Mouse (Mus musculus) retina, embryonic 14.5 days (tissue): ENCODE measurements around the gene Fgf7.

Experiments used
- DNase-seq: peaks from one replicate; pipeline ENCODE4 v3.0.0-alpha.2; 2015; ENCODE audit warnings: low spot score

Fgf7 gene

DNA sequence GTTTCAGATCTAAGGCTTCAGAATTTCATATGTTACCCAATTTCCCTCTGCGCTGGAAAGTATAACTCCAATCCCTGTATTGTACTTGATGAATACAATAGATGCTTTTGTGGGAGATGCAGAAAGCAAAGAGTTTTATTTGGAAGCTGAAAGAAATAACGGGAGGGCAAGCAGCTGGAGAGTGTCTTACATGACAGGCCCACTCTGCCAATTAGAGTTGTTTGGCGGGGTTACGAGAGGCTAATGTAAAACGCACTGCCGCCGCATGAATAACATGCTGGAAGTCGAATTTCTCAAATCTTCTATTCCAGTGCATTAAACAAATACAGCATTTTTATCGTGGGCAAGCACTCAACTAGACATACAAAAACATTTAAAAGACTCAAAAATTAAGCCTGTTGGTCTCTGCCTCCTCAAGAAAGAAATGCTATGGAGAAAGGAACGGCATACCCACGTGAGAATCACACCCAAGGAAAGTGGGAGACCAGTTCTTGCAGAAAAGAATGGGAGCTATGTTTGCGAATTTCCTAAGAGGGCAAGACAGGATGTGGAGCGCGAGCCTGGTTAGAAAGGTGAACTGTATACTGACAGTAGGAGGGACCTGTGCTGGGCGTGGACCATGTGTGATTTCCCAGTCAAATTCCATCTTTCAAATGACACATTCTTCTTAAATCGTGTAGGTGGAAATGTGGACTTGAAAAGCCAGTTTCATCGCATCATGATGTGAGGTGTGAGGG, 26.7 kb downstream of the Fgf7 start:
- DNase-seq: no peak

GRCm38 (mm10) chr2:126062876-126063275, 28.4 kb downstream of the Fgf7 start:
- DNase-seq: no peak

- no peak for DNase-seq
These were observed 30.4 kb downstream of the Fgf7 start for GRCm38 (mm10) chr2:126064814-126065213.

DNA sequence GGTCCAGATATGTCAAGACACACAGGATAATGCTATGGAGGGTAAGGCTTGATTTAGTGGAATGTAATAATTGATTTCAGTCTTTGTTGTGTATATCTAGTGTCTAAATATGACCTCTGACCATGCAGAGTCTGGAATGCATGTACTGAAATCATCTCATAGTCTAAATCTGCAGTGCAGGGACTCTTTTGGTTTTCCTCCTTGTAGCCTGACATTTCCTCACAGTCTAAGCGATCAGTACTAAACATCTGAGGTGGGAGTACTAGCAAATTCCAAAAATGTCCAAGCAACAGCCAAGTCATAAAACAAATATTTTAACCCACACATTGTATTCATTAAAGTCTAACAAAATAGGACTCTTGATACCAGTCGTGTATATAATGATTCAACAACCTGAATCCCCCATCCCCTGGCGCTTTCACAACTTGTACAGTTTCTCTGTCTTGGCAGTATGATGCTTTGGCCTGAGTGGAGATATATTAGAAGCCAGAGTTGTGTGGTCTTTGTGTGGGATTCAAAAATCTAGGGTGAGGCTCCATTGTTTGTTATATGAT, 30.9 kb downstream of the Fgf7 start:
- DNase-seq: no peak

DNA sequence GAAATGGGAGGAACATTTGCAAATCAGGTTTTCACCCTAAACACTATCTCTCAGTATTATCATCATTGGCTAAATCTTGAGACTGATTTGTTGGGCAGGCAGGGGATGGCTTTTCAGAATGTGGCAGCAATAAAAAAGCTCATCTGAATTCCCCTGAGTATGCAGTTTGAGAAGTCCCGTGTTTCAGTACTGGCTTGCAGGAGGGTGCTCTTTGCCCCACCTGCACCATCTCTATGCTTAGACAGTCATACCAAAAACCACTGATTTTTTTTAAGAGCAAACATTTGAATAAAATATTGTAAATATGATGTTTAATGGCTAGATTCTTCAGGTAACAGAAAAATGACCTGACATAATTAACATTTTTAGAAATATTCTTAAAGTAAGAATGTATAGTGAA, 35.3 kb downstream of the Fgf7 start:
- no peak for DNase-seq

DNA sequence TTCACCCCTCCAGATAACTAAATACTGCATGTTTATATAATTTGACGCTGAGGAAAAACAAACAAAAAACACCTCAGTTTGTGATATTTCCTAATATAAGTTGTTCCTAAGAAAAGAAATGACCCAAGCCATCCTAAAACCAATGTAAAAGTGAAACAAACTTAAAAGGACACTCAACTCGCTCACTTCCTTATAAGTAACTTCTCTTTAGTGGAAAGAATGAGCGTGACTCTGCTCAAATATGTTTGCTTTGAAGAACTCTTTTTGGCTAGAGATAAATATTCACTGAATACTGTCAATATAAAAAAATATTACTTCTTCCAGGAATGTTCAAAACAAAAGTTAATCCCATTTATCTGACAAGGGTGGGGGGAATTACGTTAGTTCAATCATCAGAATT, 39.3 kb downstream of the Fgf7 start:
- DNase-seq: no peak

DNA sequence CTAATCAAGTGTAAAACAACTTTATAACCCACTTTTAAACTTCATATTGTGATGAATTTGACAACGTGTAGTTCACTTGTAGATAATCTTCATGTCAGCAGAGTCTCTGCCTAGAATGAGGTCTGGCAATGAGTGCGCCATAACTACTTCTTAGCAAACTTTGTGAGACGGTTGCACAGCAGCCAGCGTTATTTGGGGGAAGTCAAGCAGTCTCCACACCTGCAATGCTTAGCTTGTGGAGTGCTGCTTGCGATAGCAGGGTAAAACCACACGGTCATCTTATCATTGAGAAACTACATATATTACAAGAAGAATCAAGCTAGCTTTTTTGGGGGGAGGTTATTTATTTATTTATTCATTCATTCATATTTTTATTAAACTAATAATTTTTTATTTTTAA, 42.0 kb downstream of the Fgf7 start:
- DNase-seq: no peak

DNA sequence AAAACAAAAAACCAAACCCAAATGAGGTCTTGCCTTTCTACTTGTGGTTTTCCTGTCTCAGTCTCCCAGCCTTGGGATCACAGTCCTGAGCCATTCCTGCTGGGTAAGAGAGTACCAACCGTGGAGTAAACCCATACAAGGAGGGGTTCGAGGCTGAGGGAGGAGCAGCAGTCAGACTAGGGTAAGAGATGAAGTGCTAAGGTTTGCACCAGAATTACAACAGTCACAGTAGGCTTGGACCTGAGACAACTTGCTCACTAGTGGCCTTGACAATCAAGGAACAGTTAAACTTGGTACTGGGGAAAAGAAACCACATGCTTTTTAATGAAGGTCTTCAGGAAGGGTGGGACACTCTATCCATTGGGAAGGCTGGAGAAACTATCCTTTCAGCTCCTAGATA, 44.6 kb downstream of the Fgf7 start:
- no peak for DNase-seq

DNA sequence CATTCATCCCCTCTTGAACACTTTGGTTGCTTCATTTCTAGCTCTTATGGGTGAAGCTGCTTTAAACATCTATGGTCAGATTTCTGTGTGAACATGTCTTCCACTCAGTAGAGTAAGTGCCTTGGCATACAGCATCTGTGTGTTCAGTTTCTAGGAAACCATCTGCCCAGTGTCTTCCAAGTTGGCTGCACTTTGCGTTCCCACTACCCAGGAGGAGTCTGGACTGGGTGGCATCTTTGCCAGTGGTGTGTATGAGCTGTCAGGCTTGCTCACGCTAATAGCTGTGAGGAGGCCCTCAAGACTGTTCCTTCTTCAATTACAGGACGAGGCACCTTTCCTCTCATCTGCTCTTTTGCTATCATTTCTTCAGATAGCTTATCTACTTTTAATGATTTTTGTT, 49.9 kb downstream of the Fgf7 start:
- DNase-seq: no peak

- DNase-seq: no peak
These were observed 51.7 kb downstream of the Fgf7 start for GRCm38 (mm10) chr2:126086187-126086586.

GRCm38 (mm10) chr2:126090432-126090831, 56.0 kb downstream of the Fgf7 start:
- no peak for DNase-seq

DNA sequence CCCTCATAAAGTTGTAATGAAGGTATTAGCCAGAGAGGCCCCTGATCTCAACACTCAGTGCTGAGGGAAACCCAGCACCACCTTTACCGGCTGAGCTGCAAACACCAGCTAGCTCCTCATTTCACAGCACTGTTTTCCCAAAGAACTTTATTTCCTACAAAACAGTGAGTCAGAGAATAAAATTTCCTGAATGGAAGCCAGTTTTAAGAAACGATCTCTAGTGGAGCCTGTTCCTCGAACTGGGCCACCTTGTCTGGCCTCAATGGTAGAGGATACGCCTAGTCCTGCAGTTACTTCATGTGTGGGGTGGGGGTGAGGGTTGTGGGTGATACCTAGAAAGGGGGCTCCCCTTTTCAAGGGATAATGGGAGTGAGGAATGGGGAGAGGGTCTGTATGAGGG, 60.2 kb downstream of the Fgf7 start:
- DNase-seq: no peak
